In genomic region chr11:116850085-116850484, GRCm38 (mm10) we compare ENCODE assay signal across 7 mouse cellular contexts. TPM values are rescaled to one million over a fixed set of nuclear protein-coding genes. Genes with fewer than 3 reads are reported as not detected.
A peak's percentile ranks its signal among the peaks of the same experiment; 100 is the strongest.
DNase-seq lines count a peak whose midpoint lies in the region; ATAC-seq lines count a peak whose summit lies in the region.

No protein-coding gene starts in this region.

- H3K36me3 ChIP-seq in lung, embryonic 16.5 days (ENCODE audit: control insufficient read depth, insufficient read depth, low read length) = peaks cover 28% of the 10 kb centered on the region
- H3K36me3 ChIP-seq in forebrain, embryonic 12.5 days (replicated peaks) = peaks cover 38% of the 10 kb centered on the region
- peaks cover 39% of the 10 kb centered on the region for H3K36me3 ChIP-seq in limb, embryonic 15.5 days
- peaks cover 5% of the 10 kb centered on the region; the same call in 1 of the 2 replicates for H3K36me3 ChIP-seq in stomach, embryonic 16.5 days (ENCODE audit: control insufficient read depth, insufficient read depth, low read length)

- H3K4me3 ChIP-seq in lung, embryonic 16.5 days (ENCODE audit: low read length) = peak overlapping the region; percentile 33
- peak overlapping the region; percentile 95 for H3K4me3 ChIP-seq in forebrain, embryonic 12.5 days (replicated peaks)
- H3K4me3 ChIP-seq in limb, embryonic 15.5 days = peak overlapping the region; percentile 98; the same call in 1 of the 2 replicates
- peak overlapping the region; percentile 33 for H3K4me3 ChIP-seq in stomach, embryonic 16.5 days (replicated peaks; ENCODE audit: low read length)

- DNase-seq in lung, postnatal 4 days = no peak
- DNase-seq in right cerebral cortex, adult 18-20 months = no peak
- no peak for DNase-seq in gastrocnemius, postnatal 25 days

- no peaks in the 10 kb centered on the region for H3K9me3 ChIP-seq in lung, embryonic 16.5 days (ENCODE audit: control insufficient read depth, low read length)
- H3K9me3 ChIP-seq in forebrain, embryonic 12.5 days = no peaks in the 10 kb centered on the region
- H3K9me3 ChIP-seq in limb, embryonic 15.5 days = no peaks in the 10 kb centered on the region
- no peaks in the 10 kb centered on the region for H3K9me3 ChIP-seq in stomach, embryonic 16.5 days (replicated peaks; ENCODE audit: control insufficient read depth, low read length)

- WGBS in lung, embryonic 16.5 days = 38% methylated on average over 4 of the region's 4 CpGs
- 67% methylated on average over 4 of the region's 4 CpGs for WGBS in forebrain, embryonic 12.5 days
- 52% methylated on average over 4 of the region's 4 CpGs for WGBS in limb, embryonic 15.5 days
- WGBS in stomach, embryonic 16.5 days = 25% methylated on average over 4 of the region's 4 CpGs

- no peak overlapping the region for H3K27ac ChIP-seq in lung, embryonic 16.5 days (ENCODE audit: low read length)
- H3K27ac ChIP-seq in forebrain, embryonic 12.5 days = no peak overlapping the region
- no peak overlapping the region for H3K27ac ChIP-seq in limb, embryonic 15.5 days
- no peak overlapping the region for H3K27ac ChIP-seq in stomach, embryonic 16.5 days (ENCODE audit: low read length)

- H3K4me1 ChIP-seq in lung, embryonic 16.5 days (replicated peaks; ENCODE audit: control insufficient read depth, insufficient read depth, low read length) = peaks cover 16% of the 10 kb centered on the region
- H3K4me1 ChIP-seq in forebrain, embryonic 12.5 days = peaks cover 29% of the 10 kb centered on the region
- peaks cover 17% of the 10 kb centered on the region for H3K4me1 ChIP-seq in limb, embryonic 15.5 days
- H3K4me1 ChIP-seq in stomach, embryonic 16.5 days (ENCODE audit: control insufficient read depth, insufficient read depth, low read length) = peaks cover 16% of the 10 kb centered on the region

- H3K4me2 ChIP-seq in lung, embryonic 16.5 days (ENCODE audit: low read depth, low read length) = peak overlapping the region; percentile 80
- peak overlapping the region; percentile 77 for H3K4me2 ChIP-seq in forebrain, embryonic 12.5 days
- H3K4me2 ChIP-seq in limb, embryonic 15.5 days = peak overlapping the region; percentile 68; the same call in 1 of the 2 replicates
- H3K4me2 ChIP-seq in stomach, embryonic 16.5 days (ENCODE audit: low read depth, low read length) = peak overlapping the region; percentile 86

- ATAC-seq in lung, embryonic 16.5 days (ENCODE audit: low read depth) = no peak
- no peak for ATAC-seq in forebrain, embryonic 12.5 days (ENCODE audit: low FRiP score)
- no peak for ATAC-seq in limb, embryonic 15.5 days (ENCODE audit: insufficient number of reproducible peaks, low FRiP score, low TSS enrichment, low read depth)
- no peak for ATAC-seq in stomach, embryonic 16.5 days (ENCODE audit: insufficient read depth, low FRiP score)

- no peak overlapping the region for H3K9ac ChIP-seq in lung, embryonic 16.5 days (ENCODE audit: low read length)
- peak overlapping the region; percentile 33; the same call in 1 of the 2 replicates for H3K9ac ChIP-seq in forebrain, embryonic 12.5 days
- H3K9ac ChIP-seq in limb, embryonic 15.5 days = no peak overlapping the region
- 0 out of 2 replicates have a peak overlapping the region, but pooled peaks have one; percentile 46 for H3K9ac ChIP-seq in stomach, embryonic 16.5 days (ENCODE audit: low read length)

- H3K27me3 ChIP-seq in lung, embryonic 16.5 days (ENCODE audit: control insufficient read depth, insufficient read depth, low read depth, low read length) = no peaks in the 10 kb centered on the region
- H3K27me3 ChIP-seq in forebrain, embryonic 12.5 days = no peaks in the 10 kb centered on the region
- H3K27me3 ChIP-seq in limb, embryonic 15.5 days = no peaks in the 10 kb centered on the region
- H3K27me3 ChIP-seq in stomach, embryonic 16.5 days (ENCODE audit: control insufficient read depth, insufficient read depth, low read length) = no peaks in the 10 kb centered on the region

RNA-seq across cellular contexts. Expression of gene Mfsd11, which starts 2.2 kb away (rescaled TPM):
- polyA plus RNA-seq in lung, embryonic 16.5 days (2015; fragmentation: Nextera tagmentation; extraction: Ambion mirVana) = 36.0 and 36.6 TPM in 2 replicates
- 33.7 and 40.2 TPM in 2 replicates for polyA plus RNA-seq in forebrain, embryonic 12.5 days (2016; fragmentation: Nextera tagmentation; extraction: Ambion mirVana)
- polyA plus RNA-seq in limb, embryonic 15.5 days (2015; fragmentation: Nextera tagmentation; extraction: Ambion mirVana) = 41.4 and 48.0 TPM in 2 replicates
- polyA plus RNA-seq in stomach, embryonic 16.5 days (2015; fragmentation: Nextera tagmentation; extraction: Ambion mirVana) = 33.3 and 43.7 TPM in 2 replicates
- total RNA-seq in gastrocnemius, postnatal 25 days (2021) = 10 to 100 TPM; 21.3 to 23.5 TPM

RNA-seq across cellular contexts. Expression of gene Srsf2, which starts 2.8 kb away (rescaled TPM):
- 661 and 761 TPM in 2 replicates for polyA plus RNA-seq in lung, embryonic 16.5 days (2015; fragmentation: Nextera tagmentation; extraction: Ambion mirVana)
- 902 and 945 TPM in 2 replicates for polyA plus RNA-seq in forebrain, embryonic 12.5 days (2016; fragmentation: Nextera tagmentation; extraction: Ambion mirVana)
- polyA plus RNA-seq in limb, embryonic 15.5 days (2015; fragmentation: Nextera tagmentation; extraction: Ambion mirVana) = 596 and 658 TPM in 2 replicates
- polyA plus RNA-seq in stomach, embryonic 16.5 days (2015; fragmentation: Nextera tagmentation; extraction: Ambion mirVana) = 528 and 578 TPM in 2 replicates
- total RNA-seq in gastrocnemius, postnatal 25 days (2021) = 10 to 100 TPM; 61.7 to 65.2 TPM

RNA-seq across cellular contexts. Expression of gene Jmjd6, which starts 6.8 kb away (rescaled TPM):
- polyA plus RNA-seq in lung, embryonic 16.5 days (2015; fragmentation: Nextera tagmentation; extraction: Ambion mirVana) = 59.5 and 60.8 TPM in 2 replicates
- polyA plus RNA-seq in forebrain, embryonic 12.5 days (2016; fragmentation: Nextera tagmentation; extraction: Ambion mirVana) = 87.8 and 93.5 TPM in 2 replicates
- 83.4 and 86.0 TPM in 2 replicates for polyA plus RNA-seq in limb, embryonic 15.5 days (2015; fragmentation: Nextera tagmentation; extraction: Ambion mirVana)
- 68.8 and 69.1 TPM in 2 replicates for polyA plus RNA-seq in stomach, embryonic 16.5 days (2015; fragmentation: Nextera tagmentation; extraction: Ambion mirVana)
- 10 to 100 TPM; 20.6 to 22.1 TPM for total RNA-seq in gastrocnemius, postnatal 25 days (2021)

RNA-seq across cellular contexts. Expression of gene Mettl23, which starts 7.0 kb away (rescaled TPM):
- 53.5 and 59.9 TPM in 2 replicates for polyA plus RNA-seq in lung, embryonic 16.5 days (2015; fragmentation: Nextera tagmentation; extraction: Ambion mirVana)
- polyA plus RNA-seq in forebrain, embryonic 12.5 days (2016; fragmentation: Nextera tagmentation; extraction: Ambion mirVana) = 65.5 and 65.8 TPM in 2 replicates
- polyA plus RNA-seq in limb, embryonic 15.5 days (2015; fragmentation: Nextera tagmentation; extraction: Ambion mirVana) = 70.4 and 76.0 TPM in 2 replicates
- 51.9 and 58.9 TPM in 2 replicates for polyA plus RNA-seq in stomach, embryonic 16.5 days (2015; fragmentation: Nextera tagmentation; extraction: Ambion mirVana)
- total RNA-seq in gastrocnemius, postnatal 25 days (2021) = 10 to 100 TPM; 33.1 to 36.7 TPM

RNA-seq across cellular contexts. Expression of gene Mxra7, which starts 22.2 kb away (rescaled TPM):
- polyA plus RNA-seq in lung, embryonic 16.5 days (2015; fragmentation: Nextera tagmentation; extraction: Ambion mirVana) = 14.2 and 15.3 TPM in 2 replicates
- 22.5 and 25.9 TPM in 2 replicates for polyA plus RNA-seq in forebrain, embryonic 12.5 days (2016; fragmentation: Nextera tagmentation; extraction: Ambion mirVana)
- polyA plus RNA-seq in limb, embryonic 15.5 days (2015; fragmentation: Nextera tagmentation; extraction: Ambion mirVana) = 17.1 and 18.6 TPM in 2 replicates
- 12.1 and 15.7 TPM in 2 replicates for polyA plus RNA-seq in stomach, embryonic 16.5 days (2015; fragmentation: Nextera tagmentation; extraction: Ambion mirVana)
- total RNA-seq in gastrocnemius, postnatal 25 days (2021) = 10 to 100 TPM; 13.2 to 14.7 TPM

Comparison
In these comparisons a context has a peak if more than half of its experiments do, and no peak if none do; other contexts are left out.
1. H3K4me3 ChIP-seq: peak in every context shown above with its lines; median percentile 98 in limb, embryonic 15.5 days; 95 in forebrain, embryonic 12.5 days; 33 in lung, embryonic 16.5 days; 33 in stomach, embryonic 16.5 days.
2. H3K9ac ChIP-seq: peak in forebrain, embryonic 12.5 days (single experiment) and stomach, embryonic 16.5 days (single experiment); none in lung, embryonic 16.5 days (single experiment) and limb, embryonic 15.5 days (single experiment).
3. Peak in every context shown above with its lines, with median percentiles within 50 percentile points of each other: H3K4me2 ChIP-seq.